Mouse (Mus musculus) erythroid progenitor cell, adult 5-6 weeks (primary cell): ENCODE measurements around the gene Gm9195. TPM values are rescaled to one million over a fixed set of nuclear protein-coding genes. Genes with fewer than 3 reads are reported as not detected.

Experiments used
- ATAC-seq: replicated peaks from 2 replicates; pipeline ENCODE4 v1.8.0; 2016; ENCODE audit warnings: moderate number of reproducible peaks, mild to moderate bottlenecking, moderate TSS enrichment, inconsistent platforms; ENCODE audit not compliant: poor library complexity, low FRiP score, severe bottlenecking
- total RNA-seq, 2 experiments: library from RNA; stranded (forward) in 1 of 2; stranded (reverse) in 1 of 2; fragments of 150-400 nt in 1 of 2; fragments of 186-747, 209-891 nt in 1 of 2; gene quantifications; 2 replicates each; pipeline versions ENCODE4 v1.2.3 to v1.2.4; 2015 to 2017; ENCODE audit warnings: low replicate concordance in 2 of 2

Gene Gm9195
- not detected in 2 replicates for total RNA-seq (2015; ENCODE audit: low replicate concordance)
- total RNA-seq (2017; ENCODE audit: low replicate concordance) = not detected in 2 replicates

DNA sequence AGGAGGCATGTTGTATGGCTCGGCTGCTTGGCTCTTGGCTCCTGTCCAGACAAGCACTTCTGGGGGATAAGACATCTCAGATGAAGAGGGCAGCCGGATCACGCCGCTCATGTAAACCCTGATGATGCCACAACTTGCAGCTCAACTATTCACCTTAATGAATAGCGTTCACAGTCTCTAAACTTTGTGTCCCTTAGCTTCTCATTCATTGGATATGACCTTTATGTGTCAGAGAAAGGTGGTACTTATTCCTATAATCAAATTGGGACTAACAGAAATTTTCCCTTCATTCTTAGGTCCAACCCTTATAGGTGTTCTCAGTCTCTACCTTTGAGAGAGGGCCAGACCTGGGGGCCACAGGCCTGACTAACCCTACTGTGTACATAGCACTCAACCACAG is at the start of gene Gm9195:
Gm9195 (minus strand) TSS at position 101 of the 400 bp plus-strand sequence.
- no peak for ATAC-seq

- no peak for ATAC-seq
Observed at GRCm38 (mm10) chr14:72536392-72537017, 44.9 kb upstream of the Gm9195 start.

- no peak for ATAC-seq
Observed at GRCm38 (mm10) chr14:72533862-72534261, 42.2 kb upstream of the Gm9195 start.

DNA sequence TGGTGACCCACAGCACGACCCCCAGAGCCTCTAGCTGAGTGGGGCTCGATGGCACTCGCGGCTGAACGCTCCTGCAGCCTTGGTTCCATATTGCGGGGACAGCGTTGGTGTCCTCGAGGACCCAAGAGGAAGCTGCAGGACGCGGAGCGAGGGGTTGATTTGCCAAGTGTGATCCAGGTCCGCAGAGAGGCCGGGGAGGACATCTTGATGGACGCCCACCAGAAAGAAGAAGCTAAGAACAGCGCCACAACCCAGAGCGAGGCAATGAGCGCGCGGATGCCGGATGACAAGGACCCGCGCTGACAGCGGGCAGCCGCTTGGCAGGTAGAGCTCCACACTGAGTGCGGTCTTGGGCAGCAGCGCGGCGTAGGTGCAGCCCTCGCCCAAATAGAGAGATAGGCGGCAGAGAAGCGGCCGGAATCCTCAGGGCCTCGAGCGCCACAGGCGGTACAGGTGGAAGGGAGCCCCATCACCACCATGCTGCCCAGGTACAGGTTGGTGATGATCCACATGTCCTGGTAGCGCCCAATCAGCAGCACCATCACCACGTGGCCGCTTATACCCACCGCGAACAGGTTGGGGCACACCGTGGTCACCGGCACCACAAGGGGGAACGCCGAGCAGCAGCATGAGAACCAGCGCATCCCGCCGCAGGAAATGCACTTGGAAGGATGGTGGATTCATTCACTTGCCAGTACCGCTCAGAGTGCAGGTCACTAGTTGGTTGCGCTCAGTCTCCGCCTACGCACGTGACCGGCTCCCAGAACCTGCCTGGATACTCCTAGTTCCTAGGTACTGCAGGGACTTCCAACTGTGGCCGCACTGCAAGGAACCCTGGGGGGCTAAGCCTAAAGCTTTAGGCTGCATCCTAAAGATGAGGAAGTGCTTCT is 40.6 kb upstream of the Gm9195 start:
- no peak for ATAC-seq

DNA sequence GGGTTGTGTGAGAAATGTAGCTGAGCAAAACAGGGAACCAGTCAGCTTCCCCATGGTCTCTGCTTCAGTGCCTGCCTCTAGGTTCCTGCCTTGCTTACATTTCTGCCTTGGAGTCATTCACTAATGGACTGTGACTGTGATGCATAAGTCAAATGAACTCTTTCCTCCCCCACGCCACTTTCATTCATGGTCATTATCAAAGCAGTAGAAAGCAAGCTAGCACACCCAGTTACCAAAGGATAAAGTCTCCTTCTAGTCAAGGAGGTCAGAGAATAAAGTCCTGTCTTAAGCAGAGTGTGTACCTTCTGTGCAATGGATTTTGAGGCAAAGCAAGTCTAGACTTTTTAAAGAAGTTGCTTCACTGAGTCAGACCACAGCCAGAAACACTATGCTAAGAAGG is 35.5 kb upstream of the Gm9195 start:
- no peak for ATAC-seq

DNA sequence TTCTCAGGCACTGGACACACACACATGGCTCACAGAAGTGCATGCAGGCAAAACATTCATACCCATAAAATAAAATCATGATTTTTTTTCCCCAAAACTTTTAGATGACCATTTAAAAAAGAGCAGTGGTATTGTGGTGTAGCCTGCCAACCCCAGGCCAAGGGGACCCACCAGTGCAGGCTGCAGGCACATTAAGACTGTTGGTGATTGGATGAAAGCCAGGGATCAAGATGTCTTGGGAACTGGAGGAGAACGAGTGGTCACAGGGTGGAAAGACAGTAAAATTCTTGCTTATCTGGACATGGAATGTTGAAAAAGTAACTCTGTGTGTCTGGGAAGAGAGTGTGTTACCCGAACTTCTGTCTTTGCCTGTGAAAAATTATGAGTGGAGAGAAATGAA is 27.9 kb upstream of the Gm9195 start:
- no peak for ATAC-seq

DNA sequence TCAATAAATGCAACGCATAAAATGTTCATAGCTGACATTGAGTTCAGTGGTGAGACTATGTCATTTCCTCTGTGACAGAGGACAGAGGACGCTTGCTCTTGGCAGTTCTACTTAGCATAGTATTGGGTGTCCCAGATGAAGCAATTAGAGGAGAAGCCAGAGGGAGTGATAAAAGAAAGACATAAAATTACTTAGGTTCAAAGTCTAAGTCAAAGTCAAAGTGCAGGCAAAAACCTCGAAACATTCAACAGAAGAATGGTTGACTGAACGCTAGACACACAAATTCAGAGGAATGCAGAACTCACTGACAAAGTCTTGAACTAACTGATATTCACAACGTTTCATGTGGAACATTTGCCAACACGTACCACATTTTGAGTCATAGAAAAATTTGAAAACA is 27.1 kb upstream of the Gm9195 start:
- ATAC-seq = no peak

DNA sequence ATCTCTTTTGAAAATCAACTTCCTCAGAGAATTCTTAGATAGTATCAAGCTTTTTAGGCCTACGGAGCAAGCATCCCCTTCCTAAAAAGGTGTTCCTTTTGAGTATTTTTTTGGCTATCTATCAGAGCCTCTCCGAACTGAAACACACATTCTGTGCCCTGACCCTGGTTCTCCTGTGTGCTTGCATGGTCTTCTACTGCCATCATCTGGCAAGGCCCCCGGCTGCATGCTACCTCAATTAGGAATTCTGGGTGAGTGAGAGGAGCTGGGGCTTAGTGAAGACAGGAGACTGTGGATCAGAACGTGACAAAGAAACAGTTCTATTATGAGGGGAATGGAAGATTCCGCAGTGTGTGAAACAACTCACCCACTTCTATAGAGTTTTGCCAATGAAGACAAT is 24.7 kb upstream of the Gm9195 start:
- ATAC-seq = no peak

GRCm38 (mm10) chr14:72506723-72507420 is 15.2 kb upstream of the Gm9195 start:
- ATAC-seq = no peak

DNA sequence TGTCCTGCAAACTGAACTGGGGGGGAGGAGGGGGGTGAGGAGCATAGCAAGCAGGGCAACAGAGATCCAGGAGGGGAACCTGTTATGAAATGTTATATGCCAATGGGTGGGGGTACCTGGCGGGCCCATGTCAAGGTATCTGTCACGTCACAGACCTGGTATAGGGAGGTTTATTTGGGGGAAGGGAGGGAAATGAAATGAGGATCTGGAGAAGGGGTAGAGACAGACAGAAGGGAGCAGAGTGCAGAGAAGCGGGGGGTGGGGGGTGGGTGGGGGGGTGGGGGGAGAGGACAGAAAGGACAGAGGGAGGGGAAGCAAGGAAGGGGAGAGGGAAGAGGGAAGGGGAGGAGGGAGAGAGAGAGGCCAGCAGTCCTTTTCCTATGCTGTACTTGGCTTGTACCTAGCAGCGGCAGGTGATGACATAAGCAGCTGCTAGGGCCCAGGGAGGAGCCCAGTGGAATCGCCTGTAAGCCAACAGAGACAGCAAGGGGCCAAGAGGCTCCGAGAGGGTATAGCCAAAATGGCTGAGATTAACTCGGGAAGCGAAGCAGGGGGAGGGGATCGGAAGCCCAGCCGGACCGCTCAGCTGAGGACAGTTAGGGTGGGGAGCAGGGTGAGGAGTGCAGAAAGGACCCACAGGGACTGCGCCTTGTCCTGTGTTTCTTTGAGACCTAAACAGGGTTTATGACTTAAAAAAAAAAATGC is 14.5 kb upstream of the Gm9195 start:
- ATAC-seq = no peak

DNA sequence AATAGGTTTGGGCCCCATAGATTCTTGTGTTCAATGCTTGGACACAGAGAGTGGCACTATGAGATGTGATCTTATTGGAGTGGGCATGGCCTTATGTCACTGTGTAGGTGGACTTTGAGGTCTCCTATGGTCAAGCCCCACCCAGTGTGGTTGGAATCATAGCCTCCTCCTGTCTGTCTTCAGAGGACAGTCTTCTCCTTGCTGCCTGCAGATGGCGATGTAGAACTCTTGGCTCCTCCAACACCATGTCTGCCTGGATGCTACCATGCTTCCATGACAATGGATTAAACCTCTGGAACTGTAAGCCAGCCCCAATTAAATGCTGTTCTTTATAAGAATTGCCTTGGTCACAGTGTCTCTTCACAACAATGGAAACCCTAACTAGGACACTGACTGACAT is 13.3 kb upstream of the Gm9195 start:
- ATAC-seq = no peak

DNA sequence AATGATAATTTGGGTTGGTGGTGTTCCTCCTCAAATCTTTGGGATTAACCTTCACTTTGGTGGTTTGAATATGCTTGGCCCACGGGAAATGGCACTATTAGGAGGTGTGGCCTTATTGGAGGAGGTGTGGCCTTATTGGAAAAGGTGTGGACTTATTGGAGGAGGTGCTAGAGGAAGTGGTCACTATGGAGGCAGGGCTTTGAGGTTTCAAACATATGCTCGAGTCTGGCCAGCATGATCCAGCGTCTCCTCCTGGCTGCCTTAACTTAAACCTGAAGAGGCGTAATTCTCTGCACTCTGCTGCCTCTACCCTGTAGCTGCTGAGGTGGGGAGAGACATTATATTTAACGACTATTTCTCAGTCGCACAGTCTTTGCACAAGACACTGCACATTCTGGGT is 11.6 kb upstream of the Gm9195 start:
- no peak for ATAC-seq

DNA sequence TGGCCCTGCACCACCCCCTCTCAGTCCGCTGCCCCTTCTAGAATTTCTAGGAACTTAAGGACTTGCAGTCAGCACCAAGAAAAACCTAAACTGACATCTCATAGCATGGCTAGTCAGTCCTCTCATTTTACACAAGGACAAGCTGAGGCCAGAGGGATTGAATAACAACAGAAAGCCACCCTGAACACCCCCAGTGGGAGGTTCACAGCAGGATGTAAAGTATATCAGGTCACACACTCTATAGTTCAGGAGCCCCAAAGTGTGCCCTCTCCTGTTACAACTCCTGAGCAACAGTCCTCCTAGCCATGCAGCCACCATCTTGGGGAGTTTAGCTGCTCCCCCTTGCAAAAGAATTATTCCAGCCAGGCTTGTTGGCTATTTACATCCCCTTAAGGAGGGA is 2.1 kb upstream of the Gm9195 start:
- no peak for ATAC-seq

DNA sequence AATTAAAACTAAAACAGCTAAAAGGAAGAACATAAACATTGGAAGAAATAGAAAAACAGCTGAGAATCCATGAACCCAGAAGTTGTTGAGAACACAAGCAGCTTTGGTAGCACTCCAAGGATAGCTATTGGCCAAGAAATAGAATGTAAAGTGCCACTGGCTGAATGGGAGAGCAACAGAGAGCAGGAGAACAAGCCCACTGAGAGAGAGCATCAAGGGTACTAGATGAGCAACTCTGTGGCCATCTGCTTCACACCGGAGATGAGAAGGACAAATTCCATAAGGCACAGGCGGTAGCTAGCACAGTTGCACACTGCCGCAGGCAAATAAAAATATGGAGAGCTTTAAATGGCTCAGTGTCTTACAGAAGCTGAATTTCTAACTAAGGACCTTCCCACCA is 1.3 kb downstream of the Gm9195 start:
- no peak for ATAC-seq

GRCm38 (mm10) chr14:72474501-72474900 is 17.1 kb downstream of the Gm9195 start:
- no peak for ATAC-seq

DNA sequence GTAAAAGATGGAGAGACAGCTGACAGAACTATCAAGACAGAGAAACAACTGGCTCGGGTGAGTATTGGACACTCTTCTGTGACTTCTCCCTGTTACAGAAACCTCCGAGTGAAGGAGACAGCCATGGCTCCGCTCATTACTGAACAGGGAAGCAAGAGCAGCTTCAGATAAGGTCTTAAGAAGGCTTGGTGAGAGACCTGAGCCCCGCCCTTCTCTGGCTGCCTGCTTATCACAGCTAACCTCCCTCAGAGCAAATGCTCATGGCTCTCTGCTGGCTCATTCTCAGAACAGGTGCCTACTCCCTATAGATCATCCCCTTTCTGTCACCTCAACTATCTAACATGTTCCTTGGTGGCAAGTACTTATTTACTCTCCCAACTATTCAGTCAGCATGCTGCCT is 23.2 kb downstream of the Gm9195 start:
- ATAC-seq = no peak

DNA sequence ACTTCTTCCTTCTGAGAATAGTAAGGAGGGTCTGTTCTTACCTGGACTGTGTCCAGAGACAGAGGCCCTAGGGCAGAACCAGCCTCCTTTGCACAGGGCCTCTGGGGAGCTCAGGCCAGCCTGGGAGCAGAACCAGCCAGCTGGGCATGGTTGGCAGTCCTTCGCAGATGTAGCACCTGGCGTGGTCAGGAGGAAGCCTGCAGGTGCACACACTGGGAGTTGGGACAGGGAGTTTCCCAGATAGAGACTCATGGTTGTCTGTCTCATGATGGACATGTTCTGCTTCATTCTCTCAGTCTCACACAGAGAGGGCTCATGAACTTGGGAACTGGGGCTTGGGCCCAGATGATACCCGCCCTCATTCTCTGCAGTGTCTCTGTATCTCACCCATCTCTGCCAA is 25.3 kb downstream of the Gm9195 start:
- ATAC-seq = no peak

DNA sequence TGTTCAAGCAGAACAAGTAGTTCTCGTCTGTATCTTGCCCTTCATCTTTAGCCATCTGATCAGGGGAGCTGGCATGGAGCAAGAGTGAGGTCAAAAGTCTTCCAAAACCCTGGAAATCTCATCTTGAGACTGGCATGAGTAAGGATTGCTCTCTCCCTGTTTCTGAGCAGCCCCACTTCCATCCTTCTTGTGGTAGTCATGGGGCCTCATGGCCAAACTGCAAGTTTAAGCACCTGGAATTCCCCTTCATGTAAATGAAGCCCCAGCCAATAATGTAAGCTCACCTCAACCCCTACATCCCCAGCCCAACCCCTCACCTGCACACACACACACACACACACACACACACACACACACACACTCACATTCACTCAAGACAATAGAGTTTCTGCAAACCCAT is 30.0 kb downstream of the Gm9195 start:
- ATAC-seq = no peak

- ATAC-seq = no peak
Observed at GRCm38 (mm10) chr14:72460291-72460690, 31.3 kb downstream of the Gm9195 start.

- no peak for ATAC-seq
Observed at GRCm38 (mm10) chr14:72458930-72459329, 32.7 kb downstream of the Gm9195 start.
